Mouse (Mus musculus) erythroblast, embryonic 14.5 days (primary cell): ENCODE data around the gene H2al1j.
"Not testable (repeated sequence)": the region's sequence is repeated elsewhere in the genome, so short reads cannot be mapped to it uniquely, and the experiment has no call there.

Experiments
- GATA1 ChIP-seq: IDR thresholded peaks from 2 replicates; pipeline ENCODE4 v1.6.1; 2012; ENCODE audit warnings: low read length, inconsistent platforms, mixed read lengths
- TAL1 ChIP-seq: IDR thresholded peaks from 3 replicates; pipeline ENCODE4 v1.6.1; 2012; ENCODE audit warnings: low read length, inconsistent platforms, mixed read lengths

DNA sequence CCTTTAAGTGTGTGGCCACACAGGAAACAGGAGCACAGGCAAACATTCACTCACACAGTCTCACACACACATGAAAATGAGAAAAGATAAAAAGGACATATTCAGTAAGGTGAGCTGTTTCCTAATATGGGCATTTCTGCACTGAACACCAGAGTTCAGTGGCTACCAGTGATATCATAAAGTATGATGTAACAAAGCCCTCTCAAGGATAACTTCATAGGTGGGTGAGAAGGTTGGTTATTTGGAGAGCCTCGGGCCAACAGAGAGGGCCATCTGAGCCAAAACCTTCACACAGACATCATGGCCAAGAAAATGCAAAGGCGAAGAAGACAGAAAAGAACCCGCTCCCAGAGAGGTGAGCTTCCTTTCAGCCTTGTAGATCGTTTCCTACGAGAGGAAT, 3.3 kb upstream of the H2al1j start, which contains the start of gene H2al1i:
- not testable (repeated sequence) for TF ChIP-seq GATA1, TAL1
